In genomic region chr9:118684343-118684742, GRCm38 (mm10) we compare ENCODE assay signal across 10 mouse cellular contexts.
DNase-seq lines count a peak whose midpoint lies in the region; ATAC-seq and TF ChIP-seq lines count a peak whose summit lies in the region.
"Had no signal": no experiment of that assay in that cellular context is flagged by ENCODE, and none has a peak within 500 bp of the region (broad histone marks: within the 10 kb centered on the region; RNA-seq: fewer than 3 reads in every experiment).

No protein-coding gene starts in this region.

- no peaks in the 10 kb centered on the region for H3K9me3 ChIP-seq in hindbrain, postnatal 0 days (ENCODE audit: low read length)
- no peaks in the 10 kb centered on the region; the same call in 1 of the 2 replicates for H3K9me3 ChIP-seq in hindbrain, embryonic 12.5 days (replicated peaks)
- H3K9me3 ChIP-seq: embryonic facial prominence, embryonic 12.5 days; hindbrain, embryonic 13.5 days had no signal

- no peak overlapping the region for H3K4me3 ChIP-seq in hindbrain, postnatal 0 days (ENCODE audit: low read length)
- H3K4me3 ChIP-seq in hindbrain, embryonic 12.5 days = no peak overlapping the region
- H3K4me3 ChIP-seq: embryonic facial prominence, embryonic 12.5 days; hindbrain, embryonic 13.5 days had no signal

- no peaks in the 10 kb centered on the region for H3K36me3 ChIP-seq in hindbrain, postnatal 0 days (ENCODE audit: insufficient read depth, low read length)
- H3K36me3 ChIP-seq in hindbrain, embryonic 12.5 days = no peaks in the 10 kb centered on the region
- H3K36me3 ChIP-seq: hindbrain, embryonic 13.5 days had no signal

- H3K27me3 ChIP-seq in hindbrain, postnatal 0 days (ENCODE audit: insufficient read depth, low read length) = no peaks in the 10 kb centered on the region
- no peaks in the 10 kb centered on the region for H3K27me3 ChIP-seq in hindbrain, embryonic 12.5 days
- H3K27me3 ChIP-seq: embryonic facial prominence, embryonic 12.5 days; hindbrain, embryonic 13.5 days had no signal

- no peak overlapping the region for H3K9ac ChIP-seq in hindbrain, postnatal 0 days (replicated peaks; ENCODE audit: low read length)
- H3K9ac ChIP-seq in hindbrain, embryonic 12.5 days = no peak overlapping the region
- H3K9ac ChIP-seq: embryonic facial prominence, embryonic 12.5 days; hindbrain, embryonic 13.5 days had no signal

- TF ChIP-seq CTCF in hindbrain, postnatal 0 days (IDR thresholded peaks at IDR 0.05; ENCODE audit: low read depth) = peak; percentile 51

- H3K27ac ChIP-seq in hindbrain, postnatal 0 days = no peak overlapping the region
- H3K27ac ChIP-seq in hindbrain, embryonic 12.5 days = no peak overlapping the region
- H3K27ac ChIP-seq: embryonic facial prominence, embryonic 12.5 days; hindbrain, embryonic 13.5 days had no signal

- no peak for ATAC-seq in hindbrain, postnatal 0 days
- no peak for ATAC-seq in hindbrain, embryonic 12.5 days (ENCODE audit: low FRiP score)
- peak; percentile 81 for ATAC-seq in granulocyte monocyte progenitor cell, adult 5-6 weeks (replicated peaks; ENCODE audit: poor library complexity, severe bottlenecking)

- H3K4me2 ChIP-seq in hindbrain, postnatal 0 days (ENCODE audit: low read depth, low read length) = no peak overlapping the region
- H3K4me2 ChIP-seq in hindbrain, embryonic 12.5 days (replicated peaks) = no peak overlapping the region
- H3K4me2 ChIP-seq: embryonic facial prominence, embryonic 12.5 days; hindbrain, embryonic 13.5 days had no signal

- peak; percentile 39 for DNase-seq in hindbrain, postnatal 0 days (ENCODE audit: low spot score)
- peak; percentile 10 for DNase-seq in retina, embryonic 14.5 days (ENCODE audit: low spot score)
- no peak for DNase-seq in retina, postnatal 1 day
- DNase-seq in thymus, postnatal 4 days = peak; percentile 68
- no peak for DNase-seq in cerebellum, adult 18-20 months
- DNase-seq in adipocyte (ENCODE audit: low spot score) = no peak

- WGBS in hindbrain, postnatal 0 days = 90% methylated on average over 9 of the region's 9 CpGs
- 94% methylated on average over 9 of the region's 9 CpGs for WGBS in hindbrain, embryonic 12.5 days

- peaks cover 9% of the 10 kb centered on the region; the same call in 1 of the 2 replicates for H3K4me1 ChIP-seq in hindbrain, postnatal 0 days (ENCODE audit: insufficient read depth, low read length)
- H3K4me1 ChIP-seq in hindbrain, embryonic 12.5 days = peaks cover 15% of the 10 kb centered on the region

Comparison
In these comparisons a context has a peak if more than half of its experiments do, and no peak if none do; other contexts are left out.
1. DNase-seq: peak in hindbrain, postnatal 0 days (single experiment), retina, embryonic 14.5 days (single experiment) and thymus, postnatal 4 days (single experiment); none in retina, postnatal 1 day (single experiment), cerebellum, adult 18-20 months (0 of 2) and adipocyte (single experiment).